Mouse (Mus musculus) kidney, embryonic 16.5 days (tissue): ENCODE data around the gene Ppp3ca. TPM values are rescaled to one million over a fixed set of nuclear protein-coding genes. Genes with fewer than 3 reads are reported as not detected.

Experiments used
- ATAC-seq: fragments of 200-750 bp; cut with Nextera tagmentation; 2 replicates; pipeline ENCODE4 v1.8.0; 2017; ENCODE audit warnings: moderate TSS enrichment; ENCODE audit not compliant: low FRiP score, low TSS enrichment
- H3K27ac ChIP-seq: fragments of 300-500 bp; sonication (generic); 2 replicates; pipeline ENCODE4 v1.5.1; 2014; ENCODE audit warnings: low read length
- H3K27me3 ChIP-seq: fragments of 300-500 bp; sonication (generic); 2 replicates; pipeline ENCODE4 v1.6.1; 2014; ENCODE audit warnings: low read length, control low read depth, mixed read lengths; ENCODE audit not compliant: insufficient read depth
- H3K36me3 ChIP-seq: fragments of 300-500 bp; sonication (generic); 2 replicates; pipeline ENCODE4 v1.6.1; 2014; ENCODE audit warnings: low read length, control low read depth, mixed read lengths; ENCODE audit not compliant: insufficient read depth
- H3K4me1 ChIP-seq: fragments of 300-500 bp; sonication (generic); 2 replicates; pipeline ENCODE4 v1.6.1; 2014; ENCODE audit warnings: low read length, control low read depth, mixed read lengths; ENCODE audit not compliant: insufficient read depth
- H3K4me2 ChIP-seq: fragments of 300-500 bp; sonication (generic); replicated peaks from 2 replicates; pipeline ENCODE4 v1.6.1; 2014; ENCODE audit warnings: low read depth, low read length
- H3K4me3 ChIP-seq: fragments of 300-500 bp; sonication (generic); 2 replicates; pipeline ENCODE4 v1.5.1; 2014; ENCODE audit warnings: mild to moderate bottlenecking, low read length
- H3K9ac ChIP-seq: fragments of 300-500 bp; sonication (generic); replicated peaks from 2 replicates; pipeline ENCODE4 v1.6.1; 2014; ENCODE audit warnings: low read length
- H3K9me3 ChIP-seq: fragments of 300-500 bp; sonication (generic); 2 replicates; pipeline ENCODE4 v1.6.1; 2016; ENCODE audit warnings: low read length, control low read depth
- WGBS: fragments of 180-500 bp; shearing (Covaris S2); extraction: QIAGEN DNeasy Blood & Tissue Kit; methylation state at CpG from one replicate; pipeline ENCODE4 v1.1.7; 2014; 5-methylcytosine and 5-hydroxymethylcytosine counted together
- polyA plus RNA-seq: library from polyadenylated mRNA; unstranded; fragments of >200 nt; fragmentation: Nextera tagmentation; extraction: Ambion mirVana; gene quantifications from 2 replicates; pipeline ENCODE4 v1.2.1, GENCODE M21; 2015

The Ppp3ca gene
- polyA plus RNA-seq, 1 experiment from 2014 or later = 50.7 TPM

GRCm38 (mm10) chr3:136738474-136738873, 68.5 kb downstream of the Ppp3ca start:
- Histone ChIP-seq H3K9ac (no peak overlapping the region), H3K9me3 (no peaks in the 10 kb centered on the region), H3K27ac (no peak overlapping the region), H3K36me3 (no peaks in the 10 kb centered on the region), H3K27me3 (no peaks in the 10 kb centered on the region), H3K4me3 (no peak overlapping the region), H3K4me2 (no peak overlapping the region), H3K4me1 (no peaks in the 10 kb centered on the region)
- no peak for ATAC-seq
- WGBS = 91% methylated on average over 1 of the region's 1 CpGs

- no peak overlapping the region for H3K4me2 ChIP-seq
- H3K27me3 ChIP-seq = no peaks in the 10 kb centered on the region
- H3K9me3 ChIP-seq = no peaks in the 10 kb centered on the region
- H3K4me1 ChIP-seq = no peaks in the 10 kb centered on the region
- 91% methylated on average over 5 of the region's 5 CpGs for WGBS
- H3K36me3 ChIP-seq = no peaks in the 10 kb centered on the region
- no peak overlapping the region for H3K4me3 ChIP-seq
- H3K9ac ChIP-seq = no peak overlapping the region
- ATAC-seq = no peak
- H3K27ac ChIP-seq = no peak overlapping the region
Observed at GRCm38 (mm10) chr3:136738914-136739313, 69.0 kb downstream of the Ppp3ca start.

- H3K27ac ChIP-seq = no peak overlapping the region
- H3K4me2 ChIP-seq = no peak overlapping the region
- no peak overlapping the region for H3K4me3 ChIP-seq
- no peaks in the 10 kb centered on the region for H3K9me3 ChIP-seq
- H3K4me1 ChIP-seq = no peaks in the 10 kb centered on the region
- H3K9ac ChIP-seq = no peak overlapping the region
- no peaks in the 10 kb centered on the region for H3K27me3 ChIP-seq
- ATAC-seq = 0 out of 2 replicates have a peak, but pooled peaks have one; percentile 4
- WGBS = 78% methylated on average over 5 of the region's 5 CpGs
- no peaks in the 10 kb centered on the region for H3K36me3 ChIP-seq
Observed at GRCm38 (mm10) chr3:136741659-136742058, 71.7 kb downstream of the Ppp3ca start.

GRCm38 (mm10) chr3:136742258-136743057, 72.5 kb downstream of the Ppp3ca start:
- Histone ChIP-seq H3K27ac (no peak overlapping the region), H3K36me3 (no peaks in the 10 kb centered on the region), H3K4me3 (no peak overlapping the region), H3K4me2 (no peak overlapping the region), H3K4me1 (no peaks in the 10 kb centered on the region), H3K9me3 (no peaks in the 10 kb centered on the region), H3K27me3 (no peaks in the 10 kb centered on the region), H3K9ac (no peak overlapping the region)
- no peak for ATAC-seq
- WGBS = 86% methylated on average over 9 of the region's 9 CpGs

- WGBS = 88% methylated on average over 10 of the region's 10 CpGs
Observed at GRCm38 (mm10) chr3:136744295-136744897, 74.5 kb downstream of the Ppp3ca start.

GRCm38 (mm10) chr3:136745456-136745855, 75.5 kb downstream of the Ppp3ca start:
- Histone ChIP-seq H3K27ac (no peak overlapping the region), H3K27me3 (no peaks in the 10 kb centered on the region), H3K4me2 (no peak overlapping the region), H3K4me1 (no peaks in the 10 kb centered on the region), H3K36me3 (no peaks in the 10 kb centered on the region), H3K9ac (no peak overlapping the region), H3K4me3 (no peak overlapping the region), H3K9me3 (no peaks in the 10 kb centered on the region)
- WGBS = 72% methylated on average over 7 of the region's 7 CpGs
- no peak for ATAC-seq

More at GRCm38 (mm10) chr3:136744295-136744897, 74.5 kb downstream of the Ppp3ca start:
- Histone ChIP-seq H3K36me3 (no peaks in the 10 kb centered on the region), H3K4me2 (no peak overlapping the region), H3K4me1 (no peaks in the 10 kb centered on the region), H3K4me3 (no peak overlapping the region), H3K9ac (no peak overlapping the region), H3K9me3 (no peaks in the 10 kb centered on the region), H3K27me3 (no peaks in the 10 kb centered on the region), H3K27ac (no peak overlapping the region)
- no peak for ATAC-seq

- Histone ChIP-seq H3K4me2 (no peak overlapping the region), H3K9me3 (no peaks in the 10 kb centered on the region), H3K9ac (no peak overlapping the region), H3K36me3 (no peaks in the 10 kb centered on the region), H3K27ac (no peak overlapping the region), H3K4me3 (no peak overlapping the region), H3K4me1 (no peaks in the 10 kb centered on the region), H3K27me3 (no peaks in the 10 kb centered on the region)
- no peak for ATAC-seq
- 94% methylated on average over 6 of the region's 6 CpGs for WGBS
Observed at GRCm38 (mm10) chr3:136748761-136749476, 79.0 kb downstream of the Ppp3ca start.

GRCm38 (mm10) chr3:136749477-136749797, 79.5 kb downstream of the Ppp3ca start:
- Histone ChIP-seq H3K4me1 (no peaks in the 10 kb centered on the region), H3K4me2 (no peak overlapping the region), H3K9ac (no peak overlapping the region), H3K4me3 (no peak overlapping the region), H3K27ac (no peak overlapping the region), H3K27me3 (no peaks in the 10 kb centered on the region), H3K9me3 (no peaks in the 10 kb centered on the region), H3K36me3 (no peaks in the 10 kb centered on the region)
- ATAC-seq = no peak

- WGBS = 59% methylated on average over 2 of the region's 2 CpGs
- Histone ChIP-seq H3K27ac (no peak overlapping the region), H3K4me1 (no peaks in the 10 kb centered on the region), H3K27me3 (no peaks in the 10 kb centered on the region), H3K9me3 (no peaks in the 10 kb centered on the region), H3K9ac (no peak overlapping the region), H3K4me3 (no peak overlapping the region), H3K36me3 (no peaks in the 10 kb centered on the region), H3K4me2 (no peak overlapping the region)
- ATAC-seq = no peak
Observed at GRCm38 (mm10) chr3:136749951-136750350, 80.0 kb downstream of the Ppp3ca start.
